Mouse (Mus musculus) stomach, postnatal 0 days (tissue): ENCODE data around the gene Cul9.

Experiments used
- CTCF ChIP-seq: IDR thresholded peaks from 2 replicates; pipeline ENCODE4 v1.5.1; 2016; ENCODE audit warnings: antibody characterized with exemption, low read depth, mild to moderate bottlenecking, moderate library complexity
- EP300 ChIP-seq: optimal IDR thresholded peaks from 2 replicates; pipeline ENCODE3; 2016; ENCODE audit warnings: antibody characterized with exemption

GRCm38 (mm10) chr17:46455110-46455691 lies 91.0 kb downstream of the Cul9 start:
- TF ChIP-seq EP300 (no peak), CTCF (no peak)
